Mouse (Mus musculus) G1E (cell line): ENCODE data around the gene Necab2.

ENCODE experiments used
- CTCF ChIP-seq: IDR thresholded peaks from 2 replicates; pipeline ENCODE4 v1.5.1; 2012; ENCODE audit warnings: low read depth, low read length, inconsistent platforms, mixed read lengths
- GATA1 ChIP-seq: IDR thresholded peaks from 2 replicates; pipeline ENCODE4 v1.6.1; 2012; ENCODE audit warnings: borderline replicate concordance, low read length, inconsistent platforms, mixed read lengths
- GATA2 ChIP-seq: IDR thresholded peaks from 2 replicates; pipeline ENCODE4 v1.6.1; 2012; ENCODE audit warnings: low read depth, low read length, inconsistent platforms, borderline replicate concordance
- POLR2AphosphoS5 ChIP-seq: IDR thresholded peaks from 2 replicates; pipeline ENCODE4 v1.6.1; 2012; ENCODE audit warnings: low read depth, low read length, inconsistent platforms; ENCODE audit not compliant: insufficient replicate concordance
- TAL1 ChIP-seq: conservative IDR thresholded peaks from 2 replicates; pipeline ENCODE4 v1.6.1; 2012; ENCODE audit warnings: low read depth, low read length, inconsistent platforms, mixed read lengths

DNA sequence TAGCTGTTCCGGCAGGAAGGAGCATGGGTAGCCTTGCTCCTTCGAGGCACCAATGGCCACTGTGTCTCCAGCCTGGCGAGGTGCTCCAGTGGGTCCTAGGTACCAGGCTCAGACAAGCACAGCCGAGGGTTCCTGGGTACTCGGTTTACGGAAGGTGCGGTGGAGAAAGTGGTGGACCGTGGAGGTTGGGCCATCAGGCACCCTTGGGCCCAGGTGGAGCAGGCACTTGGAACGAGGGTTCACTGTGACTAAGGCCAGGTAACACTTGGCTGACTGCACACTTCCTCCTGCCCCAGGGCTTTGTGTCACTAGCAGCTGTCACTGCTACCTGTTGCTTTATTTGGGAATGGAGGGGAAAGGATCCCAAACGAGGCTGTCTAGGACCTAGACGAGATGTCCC lies 9.0 kb upstream of the Necab2 start:
- TF ChIP-seq CTCF = no peak
- no peak for TF ChIP-seq GATA2
- no peak for TF ChIP-seq TAL1
- no peak for TF ChIP-seq GATA1
- no peak for TF ChIP-seq POLR2AphosphoS5
